Mouse (Mus musculus) gonadal fat pad, adult 2 months (tissue): Measurements from ENCODE around the gene Ccl3. TPM values are rescaled to one million over a fixed set of nuclear protein-coding genes. Genes with fewer than 3 reads are reported as not detected.

ENCODE experiments used
- DNase-seq: peaks from one replicate; pipeline ENCODE4 v3.0.0-alpha.2; 2012; ENCODE audit warnings: low read depth
- polyA plus RNA-seq: library from polyadenylated mRNA; depleted of rRNA; stranded (reverse); fragments of >200 nt; gene quantifications from 2 replicates; pipeline ENCODE4 v1.2.3, GENCODE M21; 2012; rRNA removed

The Ccl3 gene
- polyA plus RNA-seq, 1 experiment, result 1.8 TPM

- no peak for DNase-seq
Measured at GRCm38 (mm10) chr11:83619037-83619436, 30.1 kb downstream of the Ccl3 start.

GRCm38 (mm10) chr11:83618238-83618637 is 30.9 kb downstream of the Ccl3 start:
- DNase-seq, result no peak

- no peak for DNase-seq
Measured at GRCm38 (mm10) chr11:83616586-83616985, 32.6 kb downstream of the Ccl3 start.

GRCm38 (mm10) chr11:83610900-83611299 is 38.3 kb downstream of the Ccl3 start:
- DNase-seq, result no peak

GRCm38 (mm10) chr11:83606396-83606795 is 42.8 kb downstream of the Ccl3 start:
- DNase-seq, result no peak

GRCm38 (mm10) chr11:83605535-83605934 is 43.6 kb downstream of the Ccl3 start:
- no peak for DNase-seq

GRCm38 (mm10) chr11:83604698-83605097 is 44.5 kb downstream of the Ccl3 start:
- no peak for DNase-seq

- DNase-seq, result no peak
Measured at GRCm38 (mm10) chr11:83603399-83603798, 45.8 kb downstream of the Ccl3 start.

- no peak for DNase-seq
Measured at GRCm38 (mm10) chr11:83600576-83600975, 48.6 kb downstream of the Ccl3 start.

- DNase-seq, result no peak
Measured at GRCm38 (mm10) chr11:83598991-83599390, 50.2 kb downstream of the Ccl3 start.

- DNase-seq, result no peak
Measured at GRCm38 (mm10) chr11:83598207-83598837, 50.8 kb downstream of the Ccl3 start.

Other genes with a start within 250 kb of the Ccl3 start
- 1.3 and 1.6 TPM in 2 replicates for gene Rasl10b, start 240.2 kb downstream of the Ccl3 start, polyA plus RNA-seq
- gene Gas2l2, start 219.9 kb downstream of the Ccl3 start, polyA plus RNA-seq, result 0.53 and 0.75 TPM in 2 replicates
- gene 1700020L24Rik, start 211.7 kb downstream of the Ccl3 start, polyA plus RNA-seq, result 2.8 and 3.7 TPM in 2 replicates
- 24.4 and 30.7 TPM in 2 replicates for gene Mmp28, start 186.3 kb downstream of the Ccl3 start, polyA plus RNA-seq
- gene Taf15, start 176.3 kb downstream of the Ccl3 start, polyA plus RNA-seq, result 9.0 and 13.5 TPM in 2 replicates
- not detected in 2 replicates for gene Heatr9, start 127.2 kb downstream of the Ccl3 start, polyA plus RNA-seq
- gene Ccl5, start 118.8 kb downstream of the Ccl3 start, polyA plus RNA-seq, result 19.1 and 24.7 TPM in 2 replicates
- 8.2 and 12.1 TPM in 2 replicates for gene Ccl9, start 70.7 kb downstream of the Ccl3 start, polyA plus RNA-seq
- gene Ccl6, start 56.3 kb downstream of the Ccl3 start, polyA plus RNA-seq, result 22.6 and 37.3 TPM in 2 replicates
- gene Rpl9-ps1, start 3.7 kb downstream of the Ccl3 start, polyA plus RNA-seq, result not detected in 2 replicates
- 0.66 and 1.2 TPM in 2 replicates for gene Ccl4, start 13.2 kb upstream of the Ccl3 start, polyA plus RNA-seq
- 9.9 and 15.9 TPM in 2 replicates for gene Wfdc17, start 54.6 kb upstream of the Ccl3 start, polyA plus RNA-seq
- gene Wfdc18, start 59.7 kb upstream of the Ccl3 start, polyA plus RNA-seq, result 0.28 TPM in 1 of 2 replicates, not detected in the other
- gene Wfdc21, start 97.6 kb upstream of the Ccl3 start, polyA plus RNA-seq, result 82.2 and 198 TPM in 2 replicates
- gene Heatr6, start 104.3 kb upstream of the Ccl3 start, polyA plus RNA-seq, result 15.9 and 16.0 TPM in 2 replicates
- gene Hnf1b, start 200.7 kb upstream of the Ccl3 start, polyA plus RNA-seq, result 26.8 and 42.5 TPM in 2 replicates